Mouse (Mus musculus) brain, adult 2 months (tissue): ENCODE results near the gene Spp2.

Experiments
- DNase-seq: peaks from one replicate; pipeline ENCODE4 v3.0.0; 2011; ENCODE audit warnings: low read depth, low spot score

Gene Spp2

DNA sequence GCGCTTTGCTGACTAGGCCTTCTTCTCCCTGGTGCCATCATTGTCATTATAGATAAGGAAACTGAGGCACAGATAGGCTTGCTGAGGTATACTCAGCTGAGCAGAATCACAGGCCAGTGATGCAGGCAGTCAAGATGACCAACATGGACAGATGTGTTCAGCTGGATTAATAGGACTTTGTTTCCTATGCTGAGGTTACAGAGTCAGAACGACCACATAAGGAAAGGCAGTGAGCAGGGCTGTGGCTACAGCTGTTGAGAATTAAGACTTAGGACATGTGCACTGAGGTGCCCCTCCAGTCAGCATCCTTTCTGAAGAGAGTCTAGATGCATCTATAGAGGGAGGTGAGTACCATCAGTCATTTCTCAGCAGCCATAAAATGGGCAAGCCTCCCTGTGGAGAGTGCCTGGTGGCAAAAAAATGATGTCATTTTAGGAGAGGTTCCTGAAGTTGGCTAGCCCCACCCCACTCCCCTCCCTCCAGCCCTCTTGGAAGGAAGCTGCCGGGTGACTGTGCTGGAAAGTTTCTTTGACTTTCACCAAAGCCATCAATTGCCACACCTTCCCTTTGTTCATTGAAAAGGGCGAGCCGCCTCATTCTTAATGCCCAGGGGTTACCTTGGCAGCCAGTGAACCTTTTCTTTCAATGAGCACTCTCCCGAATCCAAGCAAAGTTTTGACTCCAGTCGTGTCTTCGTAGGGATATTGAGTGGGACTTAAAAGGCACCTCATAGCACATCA, 59.7 kb downstream of the Spp2 start:
- no peak for DNase-seq

GRCm38 (mm10) chr1:88467866-88468265, 61.1 kb downstream of the Spp2 start:
- DNase-seq: no peak

DNA sequence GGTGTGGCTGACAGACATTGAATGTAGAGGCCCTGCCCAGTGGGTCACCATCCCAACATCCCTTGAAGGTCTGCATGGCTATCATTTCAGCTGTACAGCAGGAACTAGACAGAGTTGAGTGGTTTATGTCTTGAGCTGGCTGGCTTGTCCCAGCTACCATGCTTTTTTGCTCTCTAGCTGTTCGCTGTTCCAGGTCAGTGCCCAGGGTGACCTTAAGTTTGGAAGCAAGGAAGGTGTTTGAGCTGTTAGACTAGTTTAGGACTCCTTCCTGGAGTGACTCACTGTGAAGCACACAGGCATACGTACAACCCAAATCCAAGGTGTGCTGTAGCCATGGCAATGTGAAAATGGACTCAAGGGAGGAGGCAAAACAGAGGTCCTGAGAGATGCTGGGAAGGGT, 61.6 kb downstream of the Spp2 start:
- DNase-seq: no peak

DNA sequence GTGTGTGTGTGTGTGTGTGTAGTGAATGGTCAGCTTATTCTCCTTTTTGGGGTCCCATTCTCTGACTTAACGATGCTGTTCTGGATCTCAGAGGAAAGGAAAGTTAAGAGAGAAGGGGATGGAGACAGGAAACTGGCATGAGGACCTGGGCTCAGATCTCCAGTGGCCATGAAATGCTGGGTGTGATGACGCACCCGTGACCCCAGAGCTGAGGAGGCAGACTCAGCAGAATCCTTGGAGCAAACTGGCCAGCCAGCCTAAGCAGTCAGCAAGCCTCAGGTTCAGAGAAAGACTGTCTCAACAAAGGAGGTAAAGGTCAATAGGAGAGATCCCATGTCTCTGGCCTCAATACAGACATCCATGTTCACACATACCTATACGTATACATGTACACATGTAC, 63.0 kb downstream of the Spp2 start:
- no peak for DNase-seq

- DNase-seq: peak; percentile 15
Observed at GRCm38 (mm10) chr1:88472258-88472657, 65.5 kb downstream of the Spp2 start.

DNA sequence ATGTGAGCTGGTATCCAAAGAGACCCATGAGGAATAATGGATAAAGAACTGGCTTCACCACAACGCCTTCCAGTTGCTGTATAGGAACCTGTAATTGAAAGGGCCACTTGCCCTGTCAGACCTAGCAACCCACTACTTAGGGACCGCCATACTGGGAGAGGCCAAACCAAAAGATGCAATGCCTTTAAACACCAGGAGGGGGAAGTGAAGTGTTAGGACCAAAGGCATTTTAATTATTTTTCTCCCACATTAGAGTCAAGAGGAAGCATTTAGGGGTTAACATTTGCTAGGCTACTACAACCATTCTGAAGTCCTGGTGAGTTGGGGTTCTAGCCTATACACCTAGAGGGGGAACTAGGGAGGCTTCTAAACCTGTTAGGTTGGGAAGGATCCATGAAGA, 67.1 kb downstream of the Spp2 start:
- no peak for DNase-seq

GRCm38 (mm10) chr1:88474598-88474997, 67.8 kb downstream of the Spp2 start:
- DNase-seq: no peak

- no peak for DNase-seq
Observed at GRCm38 (mm10) chr1:88475502-88475953, 68.8 kb downstream of the Spp2 start.
